Mouse (Mus musculus): ENCODE data around the gene Bin2.

The Bin2 gene

DNA sequence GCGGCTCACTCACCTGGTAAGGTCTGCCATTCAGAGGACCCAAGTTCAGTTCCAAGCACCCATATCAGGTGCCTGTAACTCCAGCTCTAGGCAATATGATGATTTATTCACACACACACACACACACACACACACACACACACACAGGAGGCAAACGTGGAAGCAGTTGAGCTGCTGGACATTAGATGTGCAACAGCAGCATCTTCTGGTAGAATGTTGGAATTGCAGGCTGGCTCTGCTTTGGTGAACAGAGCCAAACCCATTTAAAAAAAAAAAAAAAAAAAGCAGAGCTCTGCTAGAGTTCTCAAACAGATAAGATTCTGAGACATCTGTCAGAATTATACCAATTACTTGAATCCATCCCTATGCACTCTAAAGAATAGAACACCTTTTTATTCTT lies 13.7 kb upstream of the Bin2 start:
- DNase-seq (ENCODE audit: low spot score in 2 of 2) = peak; percentile 74 to 88

GRCm38 (mm10) chr15:100681770-100682169 lies 12.4 kb upstream of the Bin2 start:
- no peak for DNase-seq (ENCODE audit: low spot score in 2 of 2)

- DNase-seq (ENCODE audit: low spot score in 2 of 2) = no peak
Measured at GRCm38 (mm10) chr15:100680381-100680780, 11.0 kb upstream of the Bin2 start.

DNA sequence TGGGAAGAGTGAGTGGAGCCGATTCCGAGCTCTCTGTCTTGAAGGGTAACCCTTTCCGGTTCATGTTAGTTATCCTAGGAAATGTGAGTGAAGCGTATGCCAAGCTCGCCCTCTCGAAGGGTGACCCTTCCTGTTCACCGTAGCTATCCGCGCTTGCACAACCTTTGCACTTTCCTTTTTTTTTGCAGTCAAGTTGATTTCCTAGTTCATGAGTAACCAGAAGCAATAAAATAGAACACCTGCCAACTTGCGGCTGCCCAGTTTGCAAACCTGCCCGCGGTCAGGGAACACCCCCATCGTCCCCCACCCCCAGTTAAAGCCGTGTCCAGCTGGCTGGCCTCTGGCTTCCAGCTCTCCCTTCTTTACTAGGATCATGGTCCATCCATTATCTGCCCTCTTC lies 9.7 kb upstream of the Bin2 start:
- no peak for DNase-seq (ENCODE audit: low spot score in 2 of 2)

GRCm38 (mm10) chr15:100678581-100678980 lies 9.2 kb upstream of the Bin2 start:
- no peak for DNase-seq (ENCODE audit: low spot score in 2 of 2)

GRCm38 (mm10) chr15:100677675-100678074 lies 8.3 kb upstream of the Bin2 start:
- DNase-seq (ENCODE audit: low spot score in 2 of 2) = no peak

DNA sequence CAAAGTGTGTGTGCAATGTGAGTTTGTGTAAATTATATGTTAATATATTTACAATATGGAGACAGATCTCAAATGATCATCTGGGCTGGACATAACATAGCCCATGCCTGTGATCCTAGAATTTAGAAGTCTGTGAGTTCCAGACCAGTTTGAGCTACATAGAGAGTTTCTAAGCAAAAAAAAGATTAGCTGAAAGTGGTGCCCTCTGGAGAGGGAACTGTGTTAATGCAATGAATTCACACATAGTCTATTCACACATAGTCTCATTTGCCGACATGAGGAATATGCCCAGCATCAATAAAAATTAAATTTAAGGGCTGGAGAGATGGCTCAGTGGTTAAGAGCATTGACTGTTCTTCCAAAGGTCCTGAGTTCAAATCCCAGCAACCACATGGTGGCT lies 7.2 kb upstream of the Bin2 start:
- no peak for DNase-seq (ENCODE audit: low spot score in 2 of 2)

DNA sequence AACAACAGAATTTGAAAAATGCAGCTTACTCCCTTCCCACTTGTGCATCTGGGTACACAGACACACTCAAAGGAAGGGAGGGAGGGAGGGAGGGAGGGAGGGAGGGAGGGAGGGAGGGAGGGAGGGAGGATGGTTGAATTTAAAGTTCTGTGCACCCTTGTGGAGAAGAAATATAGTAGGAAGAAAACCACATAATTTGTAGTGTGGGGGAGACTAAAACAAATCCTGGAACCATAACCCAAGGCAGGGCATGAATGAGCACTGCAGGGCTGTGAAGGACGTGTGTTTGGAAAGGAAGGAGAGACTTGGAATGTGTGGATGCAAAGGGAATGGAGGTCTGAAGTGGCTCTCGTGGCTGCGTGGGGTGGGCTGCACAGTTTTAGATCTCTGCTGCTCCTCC lies 6.1 kb upstream of the Bin2 start:
- DNase-seq (ENCODE audit: low spot score in 2 of 2) = no peak

DNA sequence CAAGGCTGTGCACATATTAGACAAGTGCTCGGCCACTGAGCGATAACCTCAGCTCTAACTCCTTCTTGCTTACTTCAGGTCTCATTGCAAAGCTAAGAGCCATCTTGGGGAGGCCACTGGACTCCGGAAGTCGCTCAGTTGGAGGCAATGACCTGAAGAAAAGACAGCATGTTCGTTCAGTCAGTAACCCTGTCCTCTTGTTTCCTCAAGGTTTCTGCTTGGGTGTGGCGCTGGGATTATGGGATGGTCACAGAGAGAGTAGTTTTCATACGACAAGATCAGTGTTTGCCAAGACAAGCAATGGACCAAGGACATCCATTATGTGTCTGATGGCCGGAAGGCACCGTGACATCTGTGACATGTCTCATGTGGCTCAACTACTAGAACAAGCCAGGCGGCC lies 5.2 kb upstream of the Bin2 start:
- DNase-seq (ENCODE audit: low spot score in 2 of 2) = no peak

DNA sequence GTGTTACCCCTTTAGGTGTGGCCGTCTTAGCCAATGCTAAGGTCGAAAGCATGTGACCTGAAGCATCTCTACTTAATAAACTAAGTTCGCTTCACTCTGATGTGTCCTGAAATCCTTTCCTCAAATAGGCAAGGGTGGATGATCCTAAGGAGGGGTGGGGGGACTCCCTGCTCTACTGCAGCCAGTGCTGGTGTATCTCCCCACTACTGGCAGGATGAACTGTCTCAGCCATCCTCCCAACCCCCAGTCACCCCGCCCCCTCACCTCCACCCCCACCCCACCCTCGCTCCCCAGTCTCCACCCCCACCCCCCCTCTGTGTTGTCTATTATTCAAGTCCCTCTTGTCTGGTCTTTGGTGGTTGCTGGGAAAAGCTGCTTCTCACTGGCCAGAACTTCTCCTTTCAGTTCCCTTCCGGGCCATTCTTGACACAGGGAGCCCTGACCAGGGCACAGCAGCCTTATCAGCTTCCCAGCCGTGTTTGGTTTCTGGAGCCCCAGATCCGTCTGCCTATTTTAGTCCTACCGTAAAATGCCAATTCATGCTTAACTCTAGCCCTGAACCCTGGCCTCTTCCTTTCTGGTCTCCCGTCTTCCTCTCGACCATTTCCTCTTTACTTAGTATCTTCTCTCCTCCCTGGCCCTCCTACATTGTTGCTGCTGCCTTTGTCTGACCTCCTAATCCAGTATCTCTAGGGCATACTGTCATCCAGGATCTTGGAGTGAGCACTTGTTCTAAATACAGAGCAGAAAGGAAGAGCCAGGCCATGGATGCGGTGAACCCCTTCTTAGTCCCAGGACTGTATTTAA lies 4.4 kb upstream of the Bin2 start:
- DNase-seq (ENCODE audit: low spot score in 2 of 2) = no peak

- no peak for DNase-seq (ENCODE audit: low spot score in 2 of 2)
Measured at GRCm38 (mm10) chr15:100670833-100671232, 1.5 kb upstream of the Bin2 start.

GRCm38 (mm10) chr15:100670004-100670403 lies 651 bp upstream of the Bin2 start:
- DNase-seq (ENCODE audit: low spot score in 2 of 2) = no peak

DNA sequence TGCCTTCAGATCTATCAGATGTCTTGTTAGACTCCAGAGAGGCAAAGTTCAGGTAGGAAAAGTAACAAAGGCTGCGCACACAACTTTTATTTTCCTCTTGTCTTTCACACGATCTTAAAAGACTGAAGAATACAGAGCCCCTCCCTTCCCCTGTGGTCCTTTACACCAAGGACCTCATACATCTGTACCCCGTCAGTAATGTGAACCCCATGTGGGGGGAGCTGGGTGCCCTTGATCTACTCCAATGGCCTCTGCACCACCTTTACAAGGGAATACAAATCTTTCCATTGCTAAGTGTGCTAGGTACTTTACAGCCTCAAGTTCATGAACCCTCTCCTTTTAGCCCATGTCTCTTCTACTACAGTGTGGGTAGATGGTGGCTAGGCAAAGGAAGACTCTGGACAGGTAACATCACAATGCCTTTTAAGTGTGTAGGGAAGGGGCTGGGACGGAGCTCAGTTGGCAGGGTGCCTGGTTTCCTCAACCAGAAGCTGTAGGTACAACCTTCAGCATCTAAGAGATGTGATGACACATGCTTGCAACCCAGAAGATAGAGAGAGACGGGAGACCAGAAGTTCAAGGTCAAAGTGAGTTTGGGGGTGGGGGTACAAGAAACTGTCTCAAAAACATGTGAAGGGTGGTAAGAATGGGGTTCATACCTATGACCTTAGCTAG lies 1.3 kb downstream of the Bin2 start:
- DNase-seq (ENCODE audit: low spot score in 2 of 2) = no peak

DNA sequence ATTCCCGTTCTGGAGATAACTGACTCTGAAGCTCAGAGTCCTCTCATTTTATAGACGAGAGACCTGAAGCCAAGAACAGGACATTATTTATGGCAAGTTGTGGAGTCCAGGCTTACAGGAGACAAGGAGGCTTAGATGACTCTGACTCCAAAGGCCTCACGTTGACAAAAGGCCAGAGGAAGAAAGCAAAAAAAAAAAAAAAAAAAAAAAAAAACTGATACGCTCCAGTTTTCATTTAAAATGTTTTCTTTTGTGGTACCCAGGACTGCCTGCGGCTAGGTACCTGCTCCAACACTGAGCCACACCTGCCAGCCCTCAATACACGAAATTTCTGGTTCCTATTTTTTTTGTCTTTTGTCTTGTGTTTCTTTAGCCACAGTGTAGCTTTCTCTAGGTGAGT lies 1.9 kb downstream of the Bin2 start:
- DNase-seq (ENCODE audit: low spot score in 2 of 2) = no peak

- DNase-seq (ENCODE audit: low spot score in 2 of 2) = no peak
Measured at GRCm38 (mm10) chr15:100666851-100667250, 2.5 kb downstream of the Bin2 start.

DNA sequence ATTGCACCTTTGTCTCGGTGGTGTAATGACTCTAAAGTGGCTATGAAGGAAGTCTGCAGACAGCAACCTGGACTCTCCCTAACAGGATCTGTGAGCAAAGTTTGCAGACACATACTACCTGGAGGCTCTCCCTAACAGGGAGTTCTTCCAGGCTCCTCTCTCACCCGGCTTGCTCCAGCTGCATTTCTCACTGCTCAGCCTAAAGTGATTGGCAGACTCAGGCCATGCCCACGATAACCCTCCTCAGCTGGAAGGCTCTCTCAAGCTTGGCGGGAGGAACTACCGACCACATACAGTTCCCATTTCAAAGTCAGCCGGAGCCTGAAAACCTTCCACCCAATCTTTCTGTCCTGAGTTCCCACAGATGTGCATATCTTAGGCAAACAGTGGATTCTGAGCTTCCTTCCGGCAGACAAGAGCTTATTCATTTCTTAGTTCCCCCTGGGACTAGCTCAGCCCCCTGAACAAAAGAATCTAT lies 3.1 kb downstream of the Bin2 start:
- DNase-seq (ENCODE audit: low spot score in 2 of 2) = no peak

DNA sequence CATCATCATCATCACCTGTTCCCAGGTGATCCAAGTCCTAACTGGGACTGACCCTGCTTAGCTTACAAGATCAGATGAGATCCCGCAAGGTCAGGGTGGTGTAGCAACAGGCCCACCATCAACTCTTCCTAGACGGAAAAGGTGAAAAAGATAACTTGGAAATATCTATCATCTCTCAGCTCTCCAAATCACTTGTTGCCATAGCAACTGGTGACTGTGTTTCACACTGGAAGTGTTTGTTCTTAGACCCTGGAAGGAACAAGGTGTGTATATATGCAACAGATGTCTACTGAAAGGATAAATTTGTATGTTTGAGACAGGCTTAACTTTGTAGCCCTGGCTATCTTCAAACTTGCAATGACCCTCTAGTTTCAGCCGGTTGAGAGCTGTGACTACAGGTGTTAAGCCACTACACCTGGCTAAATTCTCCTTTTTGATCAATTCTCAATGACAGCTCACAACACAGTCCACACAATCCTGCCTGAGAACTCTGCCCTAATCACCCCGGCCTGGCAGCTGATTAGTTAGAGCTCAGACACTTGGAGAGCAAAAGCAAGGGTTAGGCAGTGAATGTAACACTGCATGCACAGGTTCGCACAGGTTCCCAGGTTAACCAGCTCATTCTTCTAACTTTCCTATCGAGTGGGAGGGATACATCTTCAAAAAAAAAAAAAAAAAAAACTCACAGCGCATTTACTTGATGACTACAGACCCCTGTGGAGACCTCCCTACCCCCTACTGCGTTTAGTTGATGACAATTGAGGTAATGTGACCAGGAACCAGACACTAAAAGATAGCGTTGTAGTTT lies 3.7 kb downstream of the Bin2 start:
- no peak for DNase-seq (ENCODE audit: low spot score in 2 of 2)

DNA sequence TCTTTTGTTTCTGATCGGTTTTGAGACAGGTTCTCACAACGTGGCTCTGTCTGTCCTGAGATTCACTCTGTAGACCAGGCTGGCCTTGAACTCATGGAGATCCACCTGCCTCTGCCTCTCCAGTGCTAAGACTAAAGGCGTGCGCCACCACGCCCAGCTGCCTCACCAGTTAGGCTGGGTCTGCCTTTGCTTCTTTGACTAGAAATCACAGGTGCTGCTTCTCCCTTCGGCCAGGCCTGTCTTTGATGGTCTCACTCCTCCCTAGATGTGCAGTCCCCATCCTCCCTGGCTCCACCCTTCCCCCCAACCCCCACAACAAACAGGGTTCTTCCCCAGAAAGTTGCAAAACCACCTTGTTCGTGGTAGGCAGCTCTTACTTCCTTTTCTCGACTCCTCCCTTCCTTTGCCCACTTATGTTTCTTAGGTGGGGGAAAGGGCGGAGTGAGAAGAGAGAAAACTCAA lies 4.5 kb downstream of the Bin2 start:
- no peak for DNase-seq (ENCODE audit: low spot score in 2 of 2)

- DNase-seq (ENCODE audit: low spot score in 2 of 2) = no peak
Measured at GRCm38 (mm10) chr15:100660805-100661204, 8.5 kb downstream of the Bin2 start.

DNA sequence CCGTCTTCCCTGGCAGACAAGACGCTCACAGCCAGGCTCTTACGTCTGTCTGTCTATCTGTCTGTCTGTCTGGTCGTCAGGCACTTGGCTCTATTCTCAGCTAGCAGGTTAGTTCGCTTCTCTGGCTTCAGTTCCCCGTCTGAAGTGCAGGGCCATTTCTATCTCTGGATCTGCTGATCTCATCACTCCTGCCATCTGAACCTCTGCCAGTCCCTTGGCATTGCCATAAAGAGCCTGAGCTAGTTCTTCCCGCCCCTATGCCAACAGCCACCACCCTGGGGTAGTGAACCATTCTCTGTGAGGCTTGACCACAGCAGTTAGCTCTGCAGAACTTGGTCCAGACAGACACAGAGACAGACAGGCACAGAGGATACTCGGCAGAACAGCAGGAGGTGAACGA lies 9.0 kb downstream of the Bin2 start:
- peak in 1 of 2 experiments; percentile 18 for DNase-seq (ENCODE audit: low spot score in 2 of 2)

DNA sequence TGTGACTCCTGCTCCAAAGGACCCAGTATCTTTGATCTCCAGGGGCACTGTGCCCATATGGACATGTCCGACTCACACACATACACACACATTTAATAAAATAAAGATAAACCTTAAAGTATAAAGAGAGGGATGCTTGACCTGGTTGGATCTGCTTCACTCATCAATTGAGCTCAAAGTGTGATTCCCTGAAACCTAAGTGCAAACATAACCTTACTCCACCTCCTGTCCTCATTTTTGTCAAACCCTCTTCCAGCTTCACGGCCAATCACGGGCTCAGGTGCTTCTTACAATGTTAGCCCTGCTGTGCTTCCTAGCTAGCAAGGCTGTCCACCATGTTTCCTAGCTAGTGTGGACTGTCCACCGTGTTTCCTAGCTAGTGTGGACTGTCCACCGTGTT lies 14.2 kb downstream of the Bin2 start:
- DNase-seq (ENCODE audit: low spot score in 2 of 2) = no peak

DNA sequence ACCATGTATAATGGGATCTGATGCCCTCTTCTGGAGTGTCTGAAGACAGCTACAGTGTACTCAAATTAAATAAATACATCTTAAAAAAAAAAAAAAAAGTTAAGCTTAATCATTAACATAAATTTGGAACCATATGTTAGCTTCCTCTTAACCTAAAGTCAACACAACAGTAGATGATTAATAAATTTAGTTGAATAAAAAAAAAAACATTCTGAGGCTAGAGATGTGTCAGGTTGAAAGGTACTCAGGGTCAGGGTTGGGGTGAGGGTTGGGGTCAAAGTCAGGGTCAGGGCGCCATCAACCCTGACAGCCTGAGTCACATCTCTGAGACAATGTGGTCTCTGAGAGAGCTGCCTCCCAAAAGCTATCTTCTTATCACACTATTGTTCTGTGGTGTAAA lies 15.1 kb downstream of the Bin2 start:
- no peak for DNase-seq (ENCODE audit: low spot score in 2 of 2)

Data from frontal cortex, postnatal 36 days (tissue).